ENCODE assay signal across 8 mouse cellular contexts in genomic region chr19:3718481-3719361, GRCm38 (mm10). TPM values are rescaled to one million over a fixed set of nuclear protein-coding genes. Genes with fewer than 3 reads are reported as not detected.
DNase-seq lines count a peak whose midpoint lies in the region; ATAC-seq lines count a peak whose summit lies in the region.

No protein-coding gene starts in this region.

- H3K36me3 ChIP-seq in intestine, embryonic 15.5 days = peaks cover 13% of the 10 kb centered on the region

- intact Hi-C loops in gastrocnemius, postnatal 36 days (cut with DNase I) = loop anchor here (2.0 kb wide), 2 partner anchors 18 to 96 kb away; no protein-coding TSS in a partner anchor
- intact Hi-C loops in left cerebral cortex, postnatal 36 days (cut with DNase I) = no loop called here

- 39% methylated on average over 19 of the region's 19 CpGs for WGBS in intestine, embryonic 15.5 days

- peak overlapping the region; percentile 91 for H3K4me2 ChIP-seq in intestine, embryonic 15.5 days (replicated peaks)

- H3K9ac ChIP-seq in intestine, embryonic 15.5 days = peak overlapping the region; percentile 46

- peaks cover 10% of the 10 kb centered on the region for H3K4me1 ChIP-seq in intestine, embryonic 15.5 days (replicated peaks)

- peak overlapping the region; percentile 43 for H3K4me3 ChIP-seq in intestine, embryonic 15.5 days (replicated peaks)

- peak; percentile 81 for DNase-seq in adrenal gland, postnatal 10 days
- DNase-seq in embryo, embryonic 11.5 days (ENCODE audit: low read depth, low spot score) = peak; percentile 62
- DNase-seq in gastrocnemius, postnatal 36 days = peak; percentile 39 to 62
- peak; percentile 58 to 66 for DNase-seq in left cerebral cortex, postnatal 36 days (ENCODE audit: low spot score in 2 of 2)
- peak; percentile 80 for DNase-seq in mesoderm, embryonic 11.5 days (ENCODE audit: low read depth, low spot score)
- peak; percentile 55 to 63 for DNase-seq in right cerebral cortex, postnatal 36 days (ENCODE audit: low spot score in 2 of 2)
- DNase-seq in MN1 (ENCODE audit: low spot score) = no peak

- peak overlapping the region; percentile 40; the same call in 1 of the 2 replicates for H3K27ac ChIP-seq in intestine, embryonic 15.5 days

- peak; percentile 87 for ATAC-seq in intestine, embryonic 15.5 days

- no peaks in the 10 kb centered on the region for H3K27me3 ChIP-seq in intestine, embryonic 15.5 days (replicated peaks)

- no peaks in the 10 kb centered on the region for H3K9me3 ChIP-seq in intestine, embryonic 15.5 days

RNA-seq across cellular contexts. Expression of gene 1810055G02Rik, which starts 10.6 kb away (rescaled TPM):
- total RNA-seq in adrenal gland, postnatal 10 days (2021) = 10 to 100 TPM; 20.9 to 45.9 TPM
- 10 to 100 TPM; 10.6 to 11.1 TPM for total RNA-seq in gastrocnemius, postnatal 36 days (2021)
- polyA plus RNA-seq in intestine, embryonic 15.5 days (2015; fragmentation: Nextera tagmentation; extraction: Ambion mirVana) = 39.9 and 41.9 TPM in 2 replicates
- total RNA-seq in left cerebral cortex, postnatal 36 days (2021) = 10 to 100 TPM; 32.7 to 33.5 TPM

RNA-seq across cellular contexts. Expression of gene Lrp5, which starts 32.4 kb away (rescaled TPM):
- 100 to 1,000 TPM in 1 of 2 experiments, 10 to 100 TPM in 1; 87.0 to 104 TPM for total RNA-seq in adrenal gland, postnatal 10 days (2021)
- total RNA-seq in gastrocnemius, postnatal 36 days (2021) = 10 to 100 TPM; 21.9 to 22.9 TPM
- polyA plus RNA-seq in intestine, embryonic 15.5 days (2015; fragmentation: Nextera tagmentation; extraction: Ambion mirVana) = 5.2 and 5.4 TPM in 2 replicates
- 1 to 10 TPM; 9.1 to 9.2 TPM for total RNA-seq in left cerebral cortex, postnatal 36 days (2021)

RNA-seq across cellular contexts. Expression of gene Kmt5b, which starts 48.5 kb away (rescaled TPM):
- 10 to 100 TPM; 42.2 to 55.8 TPM for total RNA-seq in adrenal gland, postnatal 10 days (2021)
- total RNA-seq in gastrocnemius, postnatal 36 days (2021) = 10 to 100 TPM; 20.8 to 22.5 TPM
- 21.8 and 22.0 TPM in 2 replicates for polyA plus RNA-seq in intestine, embryonic 15.5 days (2015; fragmentation: Nextera tagmentation; extraction: Ambion mirVana)
- 10 to 100 TPM; 44.1 to 63.0 TPM for total RNA-seq in left cerebral cortex, postnatal 36 days (2021)
